Mouse (Mus musculus): ENCODE data around the gene Tex48. TPM values are rescaled to one million over a fixed set of nuclear protein-coding genes. Genes with fewer than 3 reads are reported as not detected.

Tex48 gene
- total and polyA plus RNA-seq, 2 experiments from 2014 or later, result not detected

- Histone ChIP-seq H3K27me3 (ENCODE audit: control insufficient read depth, insufficient read depth, low read length) (no peaks in the 10 kb centered on the region), H3K4me1 (ENCODE audit: control insufficient read depth, insufficient read depth) (peaks cover 13% of the 10 kb centered on the region), H3K9ac (replicated peaks; ENCODE audit: low read depth, low read length) (no peak overlapping the region), H3K9me3 (replicated peaks; ENCODE audit: control insufficient read depth, low read length) (no peaks in the 10 kb centered on the region), H3K4me2 (ENCODE audit: low read depth, low read length) (no peak overlapping the region), H3K27ac (ENCODE audit: low read depth) (no peak overlapping the region), H3K36me3 (replicated peaks; ENCODE audit: control insufficient read depth, insufficient read depth, low read length) (no peaks in the 10 kb centered on the region), H3K4me3 (ENCODE audit: low read depth, low read length) (no peak overlapping the region)
- peak; percentile 9 for DNase-seq (ENCODE audit: low spot score)
- TF ChIP-seq EP300 (IDR thresholded peaks at IDR 0.05; ENCODE audit: low read depth) (no peak), CTCF (IDR thresholded peaks at IDR 0.05; ENCODE audit: low read depth) (no peak)
- ATAC-seq (ENCODE audit: insufficient read depth, low read depth), result no peak
- 52% methylated on average over 5 of the region's 5 CpGs for WGBS
Measured at GRCm38 (mm10) chr4:63594459-63595110, 27.6 kb downstream of the Tex48 start.

DNA sequence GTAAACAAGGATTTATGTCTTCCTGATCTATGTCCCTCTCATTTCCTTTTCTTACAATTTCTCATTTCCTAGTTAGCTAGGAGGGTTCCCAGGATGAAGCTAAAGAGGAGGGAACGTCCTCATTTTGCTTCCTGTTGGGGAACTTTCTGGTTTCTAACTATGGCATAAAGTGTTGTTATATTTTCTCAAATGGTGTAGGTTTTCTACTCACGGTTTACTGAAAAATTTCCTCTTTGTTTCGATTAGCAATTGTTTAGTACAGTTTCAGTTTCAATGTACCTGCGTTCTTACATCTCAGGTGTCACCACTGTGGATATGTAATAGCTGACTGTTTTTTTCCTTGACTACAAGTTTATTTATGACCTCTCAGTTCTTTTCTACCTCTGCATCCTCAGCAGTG is 31.7 kb downstream of the Tex48 start:
- H3K9ac ChIP-seq (replicated peaks; ENCODE audit: low read depth, low read length), result no peak overlapping the region
- no peak for DNase-seq (ENCODE audit: low spot score)
- no peaks in the 10 kb centered on the region for H3K9me3 ChIP-seq (replicated peaks; ENCODE audit: control insufficient read depth, low read length)
- no peaks in the 10 kb centered on the region for H3K27me3 ChIP-seq (ENCODE audit: control insufficient read depth, insufficient read depth, low read length)
- no peak for ATAC-seq (ENCODE audit: insufficient read depth, low read depth)
- H3K4me1 ChIP-seq (ENCODE audit: control insufficient read depth, insufficient read depth), result peaks cover 13% of the 10 kb centered on the region
- WGBS, result 82% methylated on average over 4 of the region's 4 CpGs
- no peaks in the 10 kb centered on the region for H3K36me3 ChIP-seq (replicated peaks; ENCODE audit: control insufficient read depth, insufficient read depth, low read length)
- H3K4me2 ChIP-seq (ENCODE audit: low read depth, low read length), result no peak overlapping the region
- no peak for TF ChIP-seq CTCF (IDR thresholded peaks at IDR 0.05; ENCODE audit: low read depth)
- TF ChIP-seq EP300 (IDR thresholded peaks at IDR 0.05; ENCODE audit: low read depth), result no peak
- no peak overlapping the region for H3K4me3 ChIP-seq (ENCODE audit: low read depth, low read length)
- H3K27ac ChIP-seq (ENCODE audit: low read depth), result no peak overlapping the region

GRCm38 (mm10) chr4:63589987-63590386 is 32.2 kb downstream of the Tex48 start:
- no peak overlapping the region for H3K27ac ChIP-seq (ENCODE audit: low read depth)
- no peaks in the 10 kb centered on the region for H3K27me3 ChIP-seq (ENCODE audit: control insufficient read depth, insufficient read depth, low read length)
- no peak overlapping the region for H3K9ac ChIP-seq (replicated peaks; ENCODE audit: low read depth, low read length)
- no peak for TF ChIP-seq CTCF (IDR thresholded peaks at IDR 0.05; ENCODE audit: low read depth)
- TF ChIP-seq EP300 (IDR thresholded peaks at IDR 0.05; ENCODE audit: low read depth), result no peak
- H3K4me2 ChIP-seq (ENCODE audit: low read depth, low read length), result no peak overlapping the region
- no peak for ATAC-seq (ENCODE audit: insufficient read depth, low read depth)
- 71% methylated on average over 7 of the region's 7 CpGs for WGBS
- DNase-seq (ENCODE audit: low spot score), result no peak
- H3K36me3 ChIP-seq (replicated peaks; ENCODE audit: control insufficient read depth, insufficient read depth, low read length), result no peaks in the 10 kb centered on the region
- H3K9me3 ChIP-seq (replicated peaks; ENCODE audit: control insufficient read depth, low read length), result no peaks in the 10 kb centered on the region
- H3K4me1 ChIP-seq (ENCODE audit: control insufficient read depth, insufficient read depth), result peaks cover 8% of the 10 kb centered on the region
- no peak overlapping the region for H3K4me3 ChIP-seq (ENCODE audit: low read depth, low read length)

GRCm38 (mm10) chr4:63586240-63586639 is 36.0 kb downstream of the Tex48 start:
- no peak for DNase-seq (ENCODE audit: low spot score)
- Histone ChIP-seq H3K36me3 (replicated peaks; ENCODE audit: control insufficient read depth, insufficient read depth, low read length) (peaks cover 6% of the 10 kb centered on the region; the same call in 1 of the 2 replicates), H3K9me3 (replicated peaks; ENCODE audit: control insufficient read depth, low read length) (no peaks in the 10 kb centered on the region), H3K4me2 (ENCODE audit: low read depth, low read length) (no peak overlapping the region), H3K9ac (replicated peaks; ENCODE audit: low read depth, low read length) (no peak overlapping the region), H3K4me1 (ENCODE audit: control insufficient read depth, insufficient read depth) (no peaks in the 10 kb centered on the region), H3K4me3 (ENCODE audit: low read depth, low read length) (no peak overlapping the region), H3K27me3 (ENCODE audit: control insufficient read depth, insufficient read depth, low read length) (no peaks in the 10 kb centered on the region), H3K27ac (ENCODE audit: low read depth) (no peak overlapping the region)
- 89% methylated on average over 2 of the region's 2 CpGs for WGBS
- no peak for ATAC-seq (ENCODE audit: insufficient read depth, low read depth)
- TF ChIP-seq EP300 (IDR thresholded peaks at IDR 0.05; ENCODE audit: low read depth) (no peak), CTCF (IDR thresholded peaks at IDR 0.05; ENCODE audit: low read depth) (no peak)

DNA sequence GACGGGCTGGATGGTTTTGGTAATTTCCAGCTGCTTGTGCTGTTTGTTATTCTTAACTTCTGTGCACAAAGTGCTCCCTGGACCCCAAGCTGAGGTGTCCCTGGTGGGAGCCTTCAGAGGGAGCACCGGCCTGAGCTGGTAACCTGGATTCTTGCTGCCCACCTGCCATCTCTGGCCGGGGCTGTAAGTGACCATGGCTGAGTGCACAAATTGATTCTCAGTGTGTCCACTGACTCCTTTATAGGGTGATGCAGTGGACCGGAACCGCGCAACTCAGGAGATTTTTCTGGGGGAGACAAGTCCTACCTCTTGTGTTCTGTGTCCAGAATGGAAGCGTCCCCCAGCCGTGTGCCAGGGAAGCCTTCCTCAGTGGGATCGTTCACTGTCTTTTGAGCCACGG is 37.0 kb downstream of the Tex48 start:
- DNase-seq (ENCODE audit: low spot score) (no peak), ATAC-seq (ENCODE audit: insufficient read depth, low read depth) (no peak)
- H3K27me3 ChIP-seq (ENCODE audit: control insufficient read depth, insufficient read depth, low read length), result no peaks in the 10 kb centered on the region
- peaks cover 6% of the 10 kb centered on the region; the same call in 1 of the 2 replicates for H3K36me3 ChIP-seq (replicated peaks; ENCODE audit: control insufficient read depth, insufficient read depth, low read length)
- H3K27ac ChIP-seq (ENCODE audit: low read depth), result no peak overlapping the region
- no peak for TF ChIP-seq CTCF (IDR thresholded peaks at IDR 0.05; ENCODE audit: low read depth)
- TF ChIP-seq EP300 (IDR thresholded peaks at IDR 0.05; ENCODE audit: low read depth), result no peak
- no peaks in the 10 kb centered on the region for H3K4me1 ChIP-seq (ENCODE audit: control insufficient read depth, insufficient read depth)
- no peaks in the 10 kb centered on the region for H3K9me3 ChIP-seq (replicated peaks; ENCODE audit: control insufficient read depth, low read length)
- H3K4me2 ChIP-seq (ENCODE audit: low read depth, low read length), result no peak overlapping the region
- WGBS, result 92% methylated on average over 10 of the region's 10 CpGs
- H3K9ac ChIP-seq (replicated peaks; ENCODE audit: low read depth, low read length), result no peak overlapping the region
- H3K4me3 ChIP-seq (ENCODE audit: low read depth, low read length), result no peak overlapping the region

GRCm38 (mm10) chr4:63582580-63582979 is 39.6 kb downstream of the Tex48 start:
- ATAC-seq (ENCODE audit: insufficient read depth, low read depth) (no peak), DNase-seq (ENCODE audit: low spot score) (no peak)
- Histone ChIP-seq H3K27ac (ENCODE audit: low read depth) (no peak overlapping the region), H3K4me1 (ENCODE audit: control insufficient read depth, insufficient read depth) (no peaks in the 10 kb centered on the region), H3K4me3 (ENCODE audit: low read depth, low read length) (no peak overlapping the region), H3K9ac (replicated peaks; ENCODE audit: low read depth, low read length) (no peak overlapping the region), H3K4me2 (ENCODE audit: low read depth, low read length) (no peak overlapping the region), H3K27me3 (ENCODE audit: control insufficient read depth, insufficient read depth, low read length) (no peaks in the 10 kb centered on the region), H3K36me3 (replicated peaks; ENCODE audit: control insufficient read depth, insufficient read depth, low read length) (peaks cover 7% of the 10 kb centered on the region; the same call in 1 of the 2 replicates), H3K9me3 (replicated peaks; ENCODE audit: control insufficient read depth, low read length) (no peaks in the 10 kb centered on the region)
- TF ChIP-seq EP300 (IDR thresholded peaks at IDR 0.05; ENCODE audit: low read depth) (no peak), CTCF (IDR thresholded peaks at IDR 0.05; ENCODE audit: low read depth) (no peak)
- 80% methylated on average over 5 of the region's 5 CpGs for WGBS

Measured in heart, postnatal 0 days (tissue).